Mouse (Mus musculus) heart, postnatal 10 days (tissue): ENCODE measurements around the gene Mettl24. TPM values are rescaled to one million over a fixed set of nuclear protein-coding genes. Genes with fewer than 3 reads are reported as not detected.
"Not testable (repeated sequence)": the region's sequence is repeated elsewhere in the genome, so short reads cannot be mapped to it uniquely, and the experiment has no call there.

Experiments used
- DNase-seq, 2 experiments: peaks; one replicate each; pipeline ENCODE4 v3.0.0; 2021
- intact Hi-C: fragments of 180-260 bp; cut with DNase I; formaldehyde crosslinking; loops from one replicate; pipeline ENCODE4 v1.15.1; 2025
- total RNA-seq, 2 experiments: library from RNA; stranded (reverse); gene quantifications; 2 replicates each; pipeline ENCODE4 v1.2.3; 2021

Gene Mettl24
- total RNA-seq, 2 experiments from 2014 or later: 1.9 to 2.3 TPM

DNA sequence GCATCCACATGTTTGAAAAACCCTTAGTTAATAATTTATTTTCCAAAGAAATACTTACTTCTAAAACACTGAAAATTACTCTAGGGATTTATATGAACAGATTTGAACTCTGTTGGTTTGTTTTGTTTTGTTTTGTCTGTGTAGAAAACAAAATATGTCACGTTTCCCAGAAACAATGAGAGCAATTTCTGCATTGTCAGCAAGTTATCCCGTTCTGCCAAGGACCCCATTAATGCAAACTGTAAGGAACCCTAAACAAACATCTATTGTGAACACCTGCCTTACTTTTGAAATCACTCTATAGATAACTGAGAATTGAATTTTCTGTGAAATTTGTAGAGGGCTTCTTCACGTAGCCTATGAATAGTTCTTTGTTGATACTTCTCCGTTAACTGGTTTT is 95.4 kb downstream of the Mettl24 start:
- DNase-seq: no peak
- intact Hi-C loops: no loop called here

- no peak for DNase-seq
- intact Hi-C loops: no loop called here
These were observed 107.3 kb downstream of the Mettl24 start for GRCm38 (mm10) chr10:40790406-40790805.

- intact Hi-C loops: no loop called here
- no peak for DNase-seq
These were observed 109.0 kb downstream of the Mettl24 start for GRCm38 (mm10) chr10:40792115-40792514.

GRCm38 (mm10) chr10:40805221-40805620 is 122.1 kb downstream of the Mettl24 start:
- DNase-seq: no peak
- intact Hi-C loops: no loop called here

DNA sequence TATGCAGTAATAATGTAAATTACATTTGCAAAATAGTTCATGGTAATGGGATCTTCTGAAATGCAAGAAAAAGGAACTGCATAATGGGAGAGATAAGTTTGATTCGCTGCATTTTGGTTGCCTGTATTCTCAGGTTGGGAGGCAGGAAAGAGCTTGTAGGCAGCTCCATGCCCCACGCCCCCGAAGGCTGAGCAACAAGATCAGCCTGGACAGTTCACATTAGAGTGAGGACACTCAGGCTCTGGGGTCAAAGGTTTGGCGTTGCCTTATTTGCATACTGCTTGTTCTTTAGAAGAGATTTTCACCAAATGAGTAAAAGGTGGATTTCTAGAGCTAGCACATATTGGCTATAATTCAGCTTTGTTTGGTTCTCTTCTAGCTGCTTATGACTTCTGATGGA is 123.1 kb downstream of the Mettl24 start:
- intact Hi-C loops: no loop called here
- no peak for DNase-seq

GRCm38 (mm10) chr10:40809411-40809910 is 126.4 kb downstream of the Mettl24 start:
- intact Hi-C loops, DNase-seq: not testable (repeated sequence)

- no peak for DNase-seq
- intact Hi-C loops: no loop called here
These were observed 130.5 kb downstream of the Mettl24 start for GRCm38 (mm10) chr10:40813627-40814026.

DNA sequence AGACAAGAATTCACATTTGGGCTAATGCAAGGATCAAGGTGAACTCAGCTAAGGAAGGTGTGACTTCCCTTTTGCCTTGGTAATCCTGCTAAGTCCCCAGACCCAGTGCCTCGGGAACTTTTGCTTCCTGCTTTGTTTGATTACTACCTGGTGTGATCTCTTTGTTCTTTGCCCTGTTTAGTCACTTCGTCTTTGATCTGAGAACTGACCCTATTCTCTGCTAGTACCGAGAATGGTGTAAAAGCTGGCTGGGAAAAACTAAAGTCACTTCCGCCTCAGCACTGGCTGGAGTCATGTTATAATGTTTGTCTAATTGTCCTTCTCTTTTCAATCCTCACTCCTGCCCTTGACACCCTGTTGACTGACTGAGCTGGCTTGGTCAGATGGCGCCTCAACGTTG is 133.4 kb downstream of the Mettl24 start:
- intact Hi-C loops: no loop called here

GRCm38 (mm10) chr10:40825952-40826351 is 142.9 kb downstream of the Mettl24 start:
- intact Hi-C loops: no loop called here

More for the DNA sequence above, 133.4 kb downstream of the Mettl24 start:
- no peak for DNase-seq

GRCm38 (mm10) chr10:40827706-40828105 is 144.6 kb downstream of the Mettl24 start:
- DNase-seq: no peak
- intact Hi-C loops: no loop called here

More at GRCm38 (mm10) chr10:40825952-40826351, 142.9 kb downstream of the Mettl24 start:
- no peak for DNase-seq

DNA sequence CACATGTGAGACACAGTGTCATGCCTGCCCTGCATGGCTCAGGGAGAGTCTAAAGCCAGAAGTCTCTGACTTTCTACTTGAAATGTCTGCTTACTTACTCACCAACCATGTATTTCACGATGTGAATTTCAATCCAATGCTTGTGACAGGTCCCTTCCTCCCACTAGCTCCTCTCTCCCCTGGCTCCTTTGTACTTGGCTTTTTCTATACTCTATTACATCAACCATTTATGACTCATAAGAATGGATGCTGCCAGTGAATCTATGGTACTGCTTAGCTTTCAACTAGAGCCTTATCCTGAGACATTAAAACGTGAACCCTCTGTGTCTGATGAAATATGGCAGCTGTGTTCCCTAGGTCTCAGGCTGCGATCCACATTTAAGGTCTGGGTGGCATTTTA is 147.2 kb downstream of the Mettl24 start:
- intact Hi-C loops: no loop called here

DNA sequence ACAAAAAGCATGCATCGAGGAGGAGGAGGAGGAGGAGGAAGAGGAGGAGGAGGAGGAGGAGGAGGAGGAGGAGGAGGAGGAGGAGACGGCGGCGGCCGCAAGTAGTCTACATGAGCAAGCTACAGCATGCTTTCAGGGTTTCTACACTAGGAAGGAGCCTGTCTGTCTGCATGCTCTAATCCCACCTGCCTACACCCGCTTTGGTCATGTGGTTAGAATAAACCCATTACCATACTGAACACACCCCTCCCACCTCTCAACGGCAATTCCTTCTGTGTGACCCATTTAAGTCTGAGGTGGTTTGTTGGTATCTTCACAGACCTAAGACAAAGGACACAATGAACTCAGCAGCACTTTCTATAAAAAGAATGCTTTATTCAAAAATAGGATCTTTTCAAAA is 148.2 kb downstream of the Mettl24 start:
- intact Hi-C loops: no loop called here
- DNase-seq: no peak

More for the DNA sequence above, 147.2 kb downstream of the Mettl24 start:
- no peak for DNase-seq

- peak; percentile 49 to 53 for DNase-seq
- intact Hi-C loops: loop anchor here (5.0 kb wide), 1 partner anchor 42 kb away; the partner anchor contains the start of genes Cdc40 and Wasf1
These were observed 157.0 kb downstream of the Mettl24 start for GRCm38 (mm10) chr10:40840086-40840485.

DNA sequence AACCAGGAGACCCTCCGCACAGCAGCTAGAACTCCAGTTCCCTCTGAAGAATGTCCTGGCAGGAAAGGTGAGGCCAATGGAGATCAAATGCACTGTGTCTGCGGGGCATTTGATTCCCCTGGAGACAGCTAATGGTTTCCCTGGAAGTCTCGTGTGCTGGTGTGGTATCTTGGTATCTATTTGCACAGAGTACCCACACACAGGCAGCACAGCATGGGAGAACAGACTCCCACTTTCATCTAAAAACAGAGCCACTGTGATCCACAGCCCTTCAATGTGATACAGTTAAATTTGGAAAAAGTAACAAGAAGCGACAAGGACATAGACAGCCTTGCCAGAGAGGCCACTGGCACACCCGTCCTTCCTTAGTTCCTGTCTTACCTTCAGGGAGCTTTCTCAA is 160.8 kb downstream of the Mettl24 start:
- intact Hi-C loops: loop anchor here (2.0 to 5.0 kb wide), 2 partner anchors 38 to 161 kb away; partner anchors contain the start of genes Cdc40, Mettl24 and Wasf1

GRCm38 (mm10) chr10:40844546-40844945 is 161.5 kb downstream of the Mettl24 start:
- DNase-seq: peak; percentile 18 to 21
- intact Hi-C loops: loop anchor here (2.0 to 5.0 kb wide), 2 partner anchors 38 to 162 kb away; partner anchors contain the start of genes Cdc40, Mettl24 and Wasf1

More for the DNA sequence above, 160.8 kb downstream of the Mettl24 start:
- DNase-seq: no peak

DNA sequence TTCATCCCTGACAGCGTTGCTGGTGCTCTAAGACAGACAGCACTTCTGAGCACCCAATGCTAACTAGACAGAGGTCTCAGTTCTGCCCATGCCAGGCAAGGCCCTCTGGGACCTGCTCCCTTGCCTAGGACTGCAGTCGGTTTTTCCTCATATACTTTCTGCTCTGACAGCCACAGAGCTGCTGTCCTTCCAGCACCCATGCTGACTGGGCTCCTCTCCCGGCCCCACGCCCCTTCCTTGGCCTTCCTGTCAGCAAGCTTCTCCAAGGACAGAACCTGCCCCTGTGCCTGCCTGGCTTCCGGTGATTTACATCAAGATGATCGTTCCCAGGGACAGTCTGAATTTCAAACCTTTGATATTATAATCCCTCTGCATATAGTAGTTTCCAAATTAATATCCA is 162.5 kb downstream of the Mettl24 start:
- peak in 1 of 2 experiments; percentile 14 for DNase-seq
- intact Hi-C loops: loop anchor here (2.0 kb wide), 1 partner anchor 163 kb away; the partner anchor contains the start of gene Mettl24

DNA sequence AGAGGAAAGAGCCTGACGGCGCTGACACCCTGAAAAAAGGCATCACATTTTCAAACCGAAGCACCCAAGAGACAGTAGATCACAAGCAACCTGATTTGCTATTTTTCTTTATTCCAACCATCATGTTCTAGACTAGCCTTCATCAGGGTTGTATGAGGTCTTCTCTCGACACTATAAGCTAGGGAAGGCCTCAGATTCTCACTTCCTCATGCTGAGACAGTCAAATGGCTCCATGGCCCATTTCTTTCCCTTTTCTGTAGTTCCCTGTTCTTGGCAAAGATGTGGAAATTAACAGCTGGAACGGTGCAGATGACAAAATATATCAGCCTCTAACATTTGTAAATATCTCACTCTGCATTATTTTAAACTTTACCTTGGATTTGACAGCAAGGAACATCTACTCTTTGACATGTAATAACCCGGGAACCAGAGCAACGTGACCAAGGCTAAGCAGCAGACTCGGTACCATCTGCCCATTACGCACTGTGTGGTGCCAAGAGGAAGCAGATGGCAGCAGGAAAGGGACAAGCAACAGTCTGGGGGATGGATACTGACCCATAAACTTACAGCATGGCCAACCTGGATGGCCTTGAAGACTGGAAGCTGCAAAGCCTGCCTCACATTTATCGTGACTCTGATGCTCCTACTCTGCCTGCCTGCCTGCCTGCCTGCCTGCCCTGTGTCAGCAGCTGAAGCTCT is 164.2 kb downstream of the Mettl24 start:
- no peak for DNase-seq
- intact Hi-C loops: no loop called here

DNA sequence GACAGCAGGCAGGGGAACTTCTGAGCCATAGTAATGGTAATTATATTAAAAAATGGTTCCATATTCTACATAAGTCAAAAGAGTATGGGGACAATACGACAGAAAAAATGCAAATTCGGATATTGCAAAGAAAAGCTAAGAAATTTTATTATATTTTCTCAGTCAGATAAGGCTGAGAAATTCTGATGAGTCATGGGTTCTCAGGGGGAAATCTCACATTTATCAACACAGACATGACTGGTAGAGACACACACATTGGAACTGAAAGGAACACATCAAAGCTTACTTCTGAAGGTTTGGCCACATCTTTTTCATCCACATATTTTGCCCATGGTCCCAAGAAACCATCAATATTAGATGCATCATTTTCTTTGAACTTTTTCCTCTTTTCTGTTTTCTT is 167.6 kb downstream of the Mettl24 start:
- no peak for DNase-seq
- intact Hi-C loops: no loop called here

GRCm38 (mm10) chr10:40851138-40851537 is 168.1 kb downstream of the Mettl24 start:
- intact Hi-C loops: no loop called here
- DNase-seq: no peak

GRCm38 (mm10) chr10:40855616-40856015 is 172.5 kb downstream of the Mettl24 start:
- intact Hi-C loops: no loop called here
- no peak for DNase-seq

GRCm38 (mm10) chr10:40856703-40857102 is 173.6 kb downstream of the Mettl24 start:
- intact Hi-C loops: no loop called here
- no peak for DNase-seq

DNA sequence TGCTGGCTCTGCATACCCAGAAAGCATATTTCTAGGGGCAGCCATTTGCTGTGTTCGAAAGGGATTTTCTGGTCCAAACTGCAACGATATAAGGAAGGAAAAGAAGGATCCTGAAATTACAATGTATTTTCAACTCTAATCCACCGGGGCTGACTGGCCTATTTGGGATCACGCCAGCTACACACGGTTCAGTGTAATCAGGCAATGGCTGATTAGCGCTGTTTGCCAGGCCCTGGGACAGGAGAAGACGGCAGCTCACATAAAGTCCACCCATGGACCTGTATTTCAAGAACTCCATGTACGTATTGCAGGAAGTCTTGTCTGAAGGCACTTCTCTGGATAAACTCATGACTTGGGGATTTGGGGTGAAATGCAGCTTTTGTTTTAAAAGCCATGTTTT is 174.5 kb downstream of the Mettl24 start:
- peak; percentile 52 to 53 for DNase-seq
- intact Hi-C loops: no loop called here
